Comparison of ENCODE assay signal across 10 mouse cellular contexts in genomic region chr15:5086162-5086561, GRCm38 (mm10). TPM values are rescaled to one million over a fixed set of nuclear protein-coding genes. Genes with fewer than 3 reads are reported as not detected.
DNase-seq lines count a peak whose midpoint lies in the region; ATAC-seq and TF ChIP-seq lines count a peak whose summit lies in the region.
"Had no signal": no experiment of that assay in that cellular context is flagged by ENCODE, and none has a peak within 500 bp of the region (broad histone marks: within the 10 kb centered on the region; RNA-seq: fewer than 3 reads in every experiment).

No protein-coding gene starts in this region.

- no peaks in the 10 kb centered on the region for H3K9me3 ChIP-seq in hindbrain, embryonic 11.5 days (ENCODE audit: control insufficient read depth, low read length)
- H3K9me3 ChIP-seq in hindbrain, embryonic 12.5 days (replicated peaks) = no peaks in the 10 kb centered on the region
- H3K9me3 ChIP-seq in E14TG2a.4 (ENCODE audit: low read length) = peaks cover 6% of the 10 kb centered on the region

- H3K9ac ChIP-seq in hindbrain, embryonic 11.5 days (ENCODE audit: low read depth, low read length) = no peak overlapping the region
- no peak overlapping the region for H3K9ac ChIP-seq in hindbrain, embryonic 12.5 days

- no peak for ATAC-seq in hindbrain, embryonic 11.5 days (ENCODE audit: low FRiP score)
- no peak for ATAC-seq in hindbrain, embryonic 12.5 days (ENCODE audit: low FRiP score)
- peak; percentile 62; the same call in 1 of the 2 replicates for ATAC-seq in erythroblast, adult 5-6 weeks (replicated peaks; ENCODE audit: low FRiP score, poor library complexity, severe bottlenecking)

- H3K4me2 ChIP-seq in hindbrain, embryonic 11.5 days (replicated peaks; ENCODE audit: low read depth, low read length) = no peak overlapping the region
- no peak overlapping the region for H3K4me2 ChIP-seq in hindbrain, embryonic 12.5 days (replicated peaks)

- H3K27me3 ChIP-seq in hindbrain, embryonic 11.5 days (ENCODE audit: control insufficient read depth, insufficient read depth, low read length) = no peaks in the 10 kb centered on the region
- no peaks in the 10 kb centered on the region for H3K27me3 ChIP-seq in hindbrain, embryonic 12.5 days
- H3K27me3 ChIP-seq in E14TG2a.4 (ENCODE audit: insufficient read depth, low read length) = no peaks in the 10 kb centered on the region
- H3K27me3 ChIP-seq: megakaryocyte, embryonic 14.5 days had no signal

- no peak overlapping the region for H3K27ac ChIP-seq in hindbrain, embryonic 11.5 days (ENCODE audit: low read depth, low read length)
- no peak overlapping the region for H3K27ac ChIP-seq in hindbrain, embryonic 12.5 days

- peak; percentile 41 for TF ChIP-seq CTCF in E14TG2a.4 (conservative IDR thresholded peaks at IDR 0.05; ENCODE audit: low read length)

- 18% methylated on average over 2 of the region's 2 CpGs for WGBS in hindbrain, embryonic 11.5 days
- 17% methylated on average over 2 of the region's 2 CpGs for WGBS in hindbrain, embryonic 12.5 days

- no peak overlapping the region for H3K4me3 ChIP-seq in hindbrain, embryonic 11.5 days (ENCODE audit: low read depth, low read length)
- no peak overlapping the region for H3K4me3 ChIP-seq in hindbrain, embryonic 12.5 days
- H3K4me3 ChIP-seq in E14TG2a.4 (replicated peaks; ENCODE audit: low read length) = no peak overlapping the region
- H3K4me3 ChIP-seq: megakaryocyte, embryonic 14.5 days had no signal

- H3K36me3 ChIP-seq in hindbrain, embryonic 11.5 days (ENCODE audit: control insufficient read depth, insufficient read depth, low read length) = no peaks in the 10 kb centered on the region
- H3K36me3 ChIP-seq in hindbrain, embryonic 12.5 days = no peaks in the 10 kb centered on the region
- H3K36me3 ChIP-seq in E14TG2a.4 (ENCODE audit: insufficient read depth, low read length) = no peaks in the 10 kb centered on the region

- peak; percentile 30 for DNase-seq in hindbrain, embryonic 11.5 days (ENCODE audit: low spot score)
- peak; percentile 68 for DNase-seq in 3T3-L1 (ENCODE audit: low read depth, low spot score)
- no peak for DNase-seq in right cerebral cortex, adult 18-20 months
- DNase-seq in neural tube, embryonic 10.5 days (ENCODE audit: extremely low spot score, low spot score) = no peak
- no peak for DNase-seq in adrenal gland, adult 18-20 months (ENCODE audit: low spot score in 2 of 2)
- DNase-seq: thymus, adult 18-20 months had no signal

- no peaks in the 10 kb centered on the region for H3K4me1 ChIP-seq in hindbrain, embryonic 11.5 days (replicated peaks; ENCODE audit: control insufficient read depth, insufficient read depth, low read length)
- no peaks in the 10 kb centered on the region for H3K4me1 ChIP-seq in hindbrain, embryonic 12.5 days
- H3K4me1 ChIP-seq in E14TG2a.4 (replicated peaks; ENCODE audit: low read depth, low read length) = 0 out of 2 replicates have a peak, but pooled peaks cover 4% of the 10 kb centered on the region

RNA-seq across cellular contexts. Expression of gene Card6, which starts 22.2 kb away (rescaled TPM):
- 1.3 and 1.6 TPM in 2 replicates for polyA plus RNA-seq in hindbrain, embryonic 11.5 days (2014; fragmentation: Nextera tagmentation; extraction: Ambion mirVana)
- 1.2 and 2.2 TPM in 2 replicates for polyA plus RNA-seq in hindbrain, embryonic 12.5 days (2016; fragmentation: Nextera tagmentation; extraction: Ambion mirVana)
- total RNA-seq in erythroblast, adult 5-6 weeks (2015; ENCODE audit: low replicate concordance) = 1.7 TPM in 1 of 2 replicates, not detected in the other
- total RNA-seq in erythroblast, adult 5-6 weeks (2017; ENCODE audit: low replicate concordance) = 0.42 and 1.3 TPM in 2 replicates
- 1 to 10 TPM; 6.6 to 6.7 TPM for total RNA-seq in adrenal gland, adult 18-20 months (2021)

RNA-seq across cellular contexts. Expression of gene C7, which starts 22.6 kb away (rescaled TPM):
- polyA plus RNA-seq in hindbrain, embryonic 11.5 days (2014; fragmentation: Nextera tagmentation; extraction: Ambion mirVana) = not detected in 2 replicates
- not detected in 2 replicates for polyA plus RNA-seq in hindbrain, embryonic 12.5 days (2016; fragmentation: Nextera tagmentation; extraction: Ambion mirVana)
- not detected in 2 replicates for total RNA-seq in erythroblast, adult 5-6 weeks (2015; ENCODE audit: low replicate concordance)
- total RNA-seq in erythroblast, adult 5-6 weeks (2017; ENCODE audit: low replicate concordance) = not detected in 2 replicates
- total RNA-seq in adrenal gland, adult 18-20 months (2021) = 10 to 100 TPM; 15.3 to 42.7 TPM

RNA-seq across cellular contexts. Expression of gene Rpl37, which starts 30.3 kb away (rescaled TPM):
- polyA plus RNA-seq in hindbrain, embryonic 11.5 days (2014; fragmentation: Nextera tagmentation; extraction: Ambion mirVana) = 482 and 496 TPM in 2 replicates
- 384 and 473 TPM in 2 replicates for polyA plus RNA-seq in hindbrain, embryonic 12.5 days (2016; fragmentation: Nextera tagmentation; extraction: Ambion mirVana)
- total RNA-seq in erythroblast, adult 5-6 weeks (2015; ENCODE audit: low replicate concordance) = 167 and 232 TPM in 2 replicates
- total RNA-seq in erythroblast, adult 5-6 weeks (2017; ENCODE audit: low replicate concordance) = 170 and 249 TPM in 2 replicates
- 100 to 1,000 TPM; 365 to 475 TPM for total RNA-seq in adrenal gland, adult 18-20 months (2021)

RNA-seq across cellular contexts. Expression of gene Prkaa1, which starts 57.5 kb away (rescaled TPM):
- 19.8 and 20.6 TPM in 2 replicates for polyA plus RNA-seq in hindbrain, embryonic 11.5 days (2014; fragmentation: Nextera tagmentation; extraction: Ambion mirVana)
- polyA plus RNA-seq in hindbrain, embryonic 12.5 days (2016; fragmentation: Nextera tagmentation; extraction: Ambion mirVana) = 17.0 and 18.1 TPM in 2 replicates
- total RNA-seq in erythroblast, adult 5-6 weeks (2015; ENCODE audit: low replicate concordance) = 13.6 and 19.8 TPM in 2 replicates
- 12.0 and 14.8 TPM in 2 replicates for total RNA-seq in erythroblast, adult 5-6 weeks (2017; ENCODE audit: low replicate concordance)
- total RNA-seq in adrenal gland, adult 18-20 months (2021) = 10 to 100 TPM; 31.8 to 36.3 TPM

Comparison
In these comparisons a context has a peak if more than half of its experiments do, and no peak if none do; other contexts are left out.
1. DNase-seq: peak in hindbrain, embryonic 11.5 days (single experiment) and 3T3-L1 (single experiment); none in right cerebral cortex, adult 18-20 months (single experiment), neural tube, embryonic 10.5 days (single experiment) and adrenal gland, adult 18-20 months (0 of 2).
2. RNA of gene C7, which starts 22.6 kb away (total RNA-seq): 15.3 to 42.7 TPM in adrenal gland, adult 18-20 months; not detected in erythroblast, adult 5-6 weeks; every median in the first group is over 10 times any median in the second.